Mouse (Mus musculus) brown adipose tissue, adult 24 weeks (tissue): ENCODE measurements at regions not wholly inside any gene's neighbourhood (a gene's known extent, or its start where the extent isn't known, plus 50 kb on each side); places are given as distances from the start of the nearest gene placed in this dataset.

ENCODE experiments used
- H3K27ac ChIP-seq: fragments of 200-500 bp; replicated peaks from 2 replicates; pipeline ENCODE4 v1.5.1; 2012; ENCODE audit warnings: low read depth, mild to moderate bottlenecking, low read length
- H3K4me1 ChIP-seq: fragments of 200-500 bp; 2 replicates; pipeline ENCODE4 v1.6.1; 2012; ENCODE audit warnings: low read length, mixed read lengths; ENCODE audit not compliant: control insufficient read depth, insufficient read depth, insufficient read length
- H3K4me3 ChIP-seq: fragments of 200-500 bp; 2 replicates; pipeline ENCODE4 v1.5.1; 2012; ENCODE audit warnings: low read depth, mild to moderate bottlenecking, low read length, moderate library complexity; ENCODE audit not compliant: insufficient read depth

DNA sequence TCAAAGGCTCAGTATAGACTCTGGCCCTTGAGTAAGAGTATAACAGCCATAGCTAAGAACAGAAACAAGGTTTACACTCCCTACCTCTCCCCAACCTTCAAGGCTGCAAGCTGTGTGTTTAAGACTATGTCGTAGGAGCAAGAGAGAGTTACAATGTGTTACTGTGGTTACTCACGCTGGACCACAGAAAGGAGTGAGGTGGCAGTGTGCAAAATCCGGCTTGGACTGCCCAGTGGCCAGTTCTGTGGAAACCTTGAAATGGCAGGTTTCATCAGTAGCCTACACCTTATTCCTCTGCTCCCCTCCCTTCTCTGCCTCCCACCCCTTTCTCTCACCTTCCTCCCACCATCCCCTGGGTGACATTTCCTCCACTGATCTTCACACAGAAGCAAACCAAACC lies 114.3 kb upstream of the Ado start:
- H3K4me1 ChIP-seq: no peaks in the 10 kb centered on the region
- H3K4me3 ChIP-seq: no peak overlapping the region
- no peak overlapping the region for H3K27ac ChIP-seq

DNA sequence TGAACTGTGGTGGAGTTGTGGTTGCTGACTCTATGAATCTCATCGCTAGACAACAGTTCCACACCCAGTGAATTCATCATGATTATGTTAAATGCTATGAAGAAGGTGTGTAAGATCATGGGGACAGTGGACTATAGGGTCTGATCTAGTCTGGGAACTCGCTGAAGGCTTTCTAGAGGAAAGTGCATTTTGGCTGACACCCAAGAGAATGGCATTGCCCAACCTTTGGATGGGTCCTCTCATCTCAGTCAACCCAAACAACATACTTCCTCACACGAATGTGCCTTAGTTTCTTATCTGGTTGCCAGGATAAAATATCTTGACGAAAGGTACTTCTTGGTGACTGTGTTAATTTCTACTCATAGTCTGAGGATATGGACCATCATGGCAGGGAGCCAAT lies 112.9 kb upstream of the Ado start:
- Histone ChIP-seq H3K27ac (no peak overlapping the region), H3K4me3 (no peak overlapping the region)

DNA sequence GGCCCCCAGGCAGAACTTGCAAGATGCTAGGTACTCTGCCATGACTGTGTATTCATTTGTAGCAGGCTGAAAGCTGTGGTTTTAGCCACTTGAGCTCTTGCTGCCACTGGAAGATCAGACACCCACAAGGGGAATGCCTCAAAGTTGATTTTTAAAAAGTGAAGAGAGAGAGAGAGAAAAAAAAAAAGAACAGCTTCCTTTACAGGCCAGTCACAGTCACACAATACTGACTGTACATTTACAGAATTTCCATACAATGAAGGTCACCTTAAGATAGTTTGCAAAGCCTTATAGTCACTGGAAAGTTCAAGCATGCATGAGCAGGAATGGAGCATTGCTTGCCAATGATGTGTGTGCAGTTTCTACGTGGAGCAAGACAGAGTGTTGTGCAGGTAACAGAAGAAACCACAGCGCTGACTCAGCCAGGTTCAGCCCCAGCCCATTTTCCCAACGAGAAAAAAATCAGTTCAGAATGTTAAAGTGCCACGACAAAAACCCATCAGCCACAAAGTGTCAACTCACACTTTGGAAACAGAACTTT lies 109.3 kb upstream of the Ado start:
- Histone ChIP-seq H3K4me1 (no peaks in the 10 kb centered on the region), H3K4me3 (no peak overlapping the region), H3K27ac (no peak overlapping the region)

More for the DNA sequence above, 112.9 kb upstream of the Ado start:
- no peaks in the 10 kb centered on the region for H3K4me1 ChIP-seq

DNA sequence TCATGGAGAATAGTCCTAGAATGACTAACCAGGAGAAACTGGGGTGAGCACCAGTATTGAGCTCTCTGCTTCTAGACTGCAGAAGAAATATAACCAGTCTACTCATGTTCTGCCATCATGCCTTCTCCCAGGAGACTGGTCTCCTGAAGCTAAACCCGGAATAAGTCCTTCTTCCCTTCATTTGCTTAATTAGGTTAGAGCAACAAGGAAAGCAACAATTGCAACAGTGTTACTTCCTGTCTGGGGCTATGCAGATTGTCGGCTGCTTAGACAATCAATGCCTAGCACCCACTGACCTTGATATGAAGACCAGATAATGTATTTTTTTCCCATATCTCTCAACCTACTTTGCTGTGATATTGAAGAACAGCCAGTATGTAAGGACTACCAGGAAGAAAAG lies 108.5 kb upstream of the Ado start:
- Histone ChIP-seq H3K4me1 (no peaks in the 10 kb centered on the region), H3K27ac (no peak overlapping the region), H3K4me3 (no peak overlapping the region)

DNA sequence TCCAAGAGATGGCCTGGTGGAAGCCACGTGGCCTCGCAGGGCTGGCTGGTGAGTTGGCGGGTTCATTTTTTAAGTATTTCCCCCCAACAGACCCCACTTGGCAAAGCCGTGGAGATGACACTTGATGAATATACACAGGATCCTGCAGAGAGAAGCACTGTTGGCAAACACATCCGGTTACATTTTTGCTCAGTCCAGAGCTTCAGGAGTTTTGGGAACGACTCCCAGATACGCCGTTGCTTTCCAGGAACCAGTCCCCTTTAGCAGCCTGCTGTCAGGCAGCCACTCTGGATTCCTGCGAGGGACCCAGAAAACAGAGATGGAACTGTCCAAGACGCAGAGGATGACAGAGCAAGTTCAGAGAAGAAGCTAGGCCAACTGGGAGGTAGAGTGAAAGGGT lies 105.8 kb upstream of the Ado start:
- Histone ChIP-seq H3K4me1 (no peaks in the 10 kb centered on the region), H3K27ac (no peak overlapping the region), H3K4me3 (no peak overlapping the region)

DNA sequence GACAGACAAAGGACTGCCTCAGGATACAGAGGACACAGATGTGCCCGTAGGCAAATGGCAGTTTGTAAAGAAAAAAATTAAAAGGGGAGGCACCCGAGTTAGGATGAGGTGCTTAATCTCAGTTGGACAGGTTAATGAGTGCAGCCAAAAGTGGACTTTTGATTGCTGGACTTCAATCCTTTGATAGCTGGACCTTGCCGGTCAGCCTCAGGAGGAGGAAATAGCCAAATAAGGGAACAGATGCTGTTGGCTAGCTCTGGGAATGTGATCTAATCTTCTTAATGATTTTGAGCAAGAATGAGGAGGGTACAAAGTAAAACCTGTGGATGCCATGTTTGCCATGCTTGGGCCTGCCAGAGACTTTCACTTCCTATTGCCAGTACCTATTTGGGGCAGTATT lies 103.5 kb upstream of the Ado start:
- H3K4me1 ChIP-seq: peaks cover 6% of the 10 kb centered on the region; the same call in 1 of the 2 replicates
- H3K4me3 ChIP-seq: no peak overlapping the region

DNA sequence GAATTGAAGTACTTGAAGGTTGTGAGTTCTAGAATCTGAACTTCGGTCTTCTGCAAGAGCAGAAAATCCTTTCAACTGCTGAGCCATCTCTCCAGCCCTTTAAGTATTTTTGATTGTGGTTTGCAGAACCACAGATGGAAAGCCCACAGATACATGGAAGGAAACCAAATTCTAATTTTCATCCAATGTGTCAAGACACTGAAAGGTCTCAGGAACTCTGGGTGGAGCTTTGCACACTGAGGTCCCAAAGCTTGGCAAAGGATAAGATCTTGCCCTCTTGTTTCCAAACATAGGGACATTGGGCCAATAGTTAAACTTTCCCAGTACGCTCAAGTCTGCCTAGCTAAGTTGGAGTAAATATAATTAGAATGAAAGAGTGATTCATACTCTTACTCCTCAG lies 102.6 kb upstream of the Ado start:
- Histone ChIP-seq H3K27ac (no peak overlapping the region), H3K4me3 (no peak overlapping the region), H3K4me1 (peaks cover 12% of the 10 kb centered on the region; the same call in 1 of the 2 replicates)

More for the DNA sequence above, 103.5 kb upstream of the Ado start:
- no peak overlapping the region for H3K27ac ChIP-seq

DNA sequence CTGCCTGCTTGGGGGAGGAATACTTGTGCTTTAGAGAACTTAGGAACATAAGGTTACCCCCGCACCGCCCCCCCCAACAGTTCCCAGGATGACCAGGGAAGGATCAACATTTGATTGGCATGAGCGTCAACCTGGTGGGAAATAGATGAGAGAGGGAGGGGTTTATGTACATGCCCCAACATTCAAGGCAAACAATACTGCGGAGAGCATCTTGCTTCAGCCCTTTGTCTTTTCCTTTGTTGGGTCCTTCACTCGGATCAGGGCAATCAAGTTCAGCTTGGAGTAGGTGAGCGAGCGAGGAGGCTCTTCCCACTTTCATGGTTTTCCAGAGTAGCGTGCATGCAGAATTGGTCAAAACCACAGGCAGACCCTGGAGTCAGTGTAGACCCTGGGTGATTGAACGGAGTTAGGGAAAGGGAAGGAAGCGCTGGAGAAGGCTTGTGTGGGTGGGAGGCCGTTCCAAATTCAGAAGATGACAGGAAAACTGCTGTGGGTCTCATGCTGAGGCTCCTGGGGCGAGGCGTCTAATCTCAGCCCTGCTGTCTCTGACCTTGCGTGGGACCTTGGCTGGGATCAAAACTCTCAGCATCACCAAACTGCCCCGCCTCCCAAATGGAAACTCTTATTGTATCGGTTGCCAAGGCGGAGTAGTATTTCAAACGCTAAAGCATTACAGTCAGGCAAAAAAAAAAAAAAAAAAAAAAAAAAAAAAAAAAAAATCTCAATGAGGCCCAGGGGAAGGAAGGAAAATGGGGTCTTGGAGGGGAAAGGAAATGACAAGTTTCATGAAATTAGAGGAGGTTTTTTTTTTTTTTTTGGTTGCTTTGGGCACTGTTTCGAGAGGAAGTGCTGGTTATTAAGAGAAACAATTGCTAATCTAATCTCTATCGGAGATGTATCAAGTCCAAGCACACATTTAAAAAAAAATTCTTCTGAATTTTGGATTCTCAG lies 99.3 kb upstream of the Ado start:
- H3K4me1 ChIP-seq: peaks cover 15% of the 10 kb centered on the region; the same call in 1 of the 2 replicates
- peak overlapping the region; percentile 16; the same call in 1 of the 2 replicates for H3K4me3 ChIP-seq
- H3K27ac ChIP-seq: peak overlapping the region; percentile 65

DNA sequence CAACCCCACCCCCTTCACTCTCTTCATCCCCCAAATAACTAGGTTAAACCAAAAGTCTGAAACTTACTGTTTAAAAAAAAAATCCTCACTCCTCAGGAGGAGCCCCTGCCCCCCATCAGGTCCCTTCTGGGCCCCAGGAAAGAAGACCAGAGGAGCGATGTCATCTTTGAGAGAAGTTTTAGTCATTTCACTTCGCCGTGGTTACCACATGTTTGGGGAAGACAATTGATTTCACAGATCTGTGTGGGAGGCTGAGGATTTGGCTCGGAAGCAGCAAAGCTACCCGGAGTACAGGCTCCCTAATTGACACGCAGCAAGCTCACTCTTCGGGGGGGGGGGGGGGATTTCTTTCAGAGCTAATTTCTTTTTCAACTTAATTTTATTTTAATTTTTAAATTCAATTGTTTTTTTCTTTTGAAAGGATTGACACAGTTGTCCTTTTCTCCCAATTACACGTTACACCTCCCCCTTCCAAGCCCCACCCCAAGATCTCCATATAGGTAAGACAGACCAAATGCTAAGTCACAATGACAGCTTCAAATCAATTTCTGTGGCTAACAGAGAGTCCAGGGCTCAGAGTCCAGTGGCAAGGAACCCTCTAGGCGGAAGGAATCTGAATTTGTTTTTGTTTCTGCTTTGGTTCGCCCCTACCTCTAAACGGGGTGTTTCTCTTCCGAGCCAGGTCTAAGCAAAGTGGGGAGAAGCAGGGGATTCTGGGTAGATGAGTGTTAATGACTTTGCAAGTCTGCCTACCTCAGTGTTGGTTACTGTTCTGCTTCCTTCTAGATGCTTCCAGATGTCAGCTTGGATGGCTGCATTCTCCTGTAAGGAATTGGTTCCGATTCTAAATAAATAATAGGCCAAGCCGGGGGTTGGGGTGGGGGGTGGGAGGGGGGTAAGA lies 98.2 kb upstream of the Ado start:
- Histone ChIP-seq H3K4me1 (peaks cover 15% of the 10 kb centered on the region; the same call in 1 of the 2 replicates), H3K4me3 (peak overlapping the region; percentile 30; the same call in 1 of the 2 replicates), H3K27ac (no peak overlapping the region)

DNA sequence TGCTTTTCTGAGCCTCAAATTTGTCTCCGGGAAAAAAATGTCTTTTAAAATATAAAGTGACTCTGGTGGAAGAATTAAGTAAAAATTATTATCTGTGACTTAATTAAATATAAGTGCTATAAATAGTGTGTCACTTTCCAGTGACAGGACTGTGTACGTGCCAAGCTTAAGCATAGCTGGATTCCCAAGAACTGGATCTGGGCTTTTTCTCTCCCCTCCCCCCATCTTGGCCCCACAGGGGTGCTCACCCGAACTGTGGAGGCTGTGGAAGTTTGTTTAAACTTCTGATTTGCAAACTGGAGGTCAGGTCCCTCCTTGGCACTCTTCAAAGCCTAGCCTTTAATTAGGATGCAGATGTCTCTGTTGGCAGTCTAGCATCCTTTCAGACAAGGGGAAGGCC lies 97.1 kb upstream of the Ado start:
- Histone ChIP-seq H3K4me3 (no peak overlapping the region), H3K27ac (no peak overlapping the region), H3K4me1 (peaks cover 15% of the 10 kb centered on the region; the same call in 1 of the 2 replicates)

DNA sequence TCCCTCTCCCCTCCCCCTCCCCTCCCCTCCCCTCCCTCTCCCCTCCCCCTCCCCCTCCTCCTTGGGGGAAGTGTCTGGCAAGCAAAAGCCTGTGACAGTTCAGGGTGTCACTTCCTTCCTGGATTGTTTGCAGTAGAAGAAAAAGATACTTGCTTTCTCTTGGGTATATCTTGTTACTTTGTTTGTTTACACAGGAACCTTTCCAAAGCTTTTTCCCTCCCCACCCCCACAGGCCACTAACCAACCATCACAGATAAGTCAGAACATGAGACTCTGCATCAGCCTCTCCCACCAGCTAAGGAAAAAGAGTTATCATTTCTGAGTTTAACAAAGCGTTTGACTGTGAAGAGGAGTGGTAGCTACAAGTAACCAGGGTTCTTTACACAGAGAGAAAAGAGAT lies 95.5 kb upstream of the Ado start:
- Histone ChIP-seq H3K4me3 (no peak overlapping the region), H3K4me1 (peaks cover 15% of the 10 kb centered on the region; the same call in 1 of the 2 replicates), H3K27ac (peak overlapping the region; percentile 46)

DNA sequence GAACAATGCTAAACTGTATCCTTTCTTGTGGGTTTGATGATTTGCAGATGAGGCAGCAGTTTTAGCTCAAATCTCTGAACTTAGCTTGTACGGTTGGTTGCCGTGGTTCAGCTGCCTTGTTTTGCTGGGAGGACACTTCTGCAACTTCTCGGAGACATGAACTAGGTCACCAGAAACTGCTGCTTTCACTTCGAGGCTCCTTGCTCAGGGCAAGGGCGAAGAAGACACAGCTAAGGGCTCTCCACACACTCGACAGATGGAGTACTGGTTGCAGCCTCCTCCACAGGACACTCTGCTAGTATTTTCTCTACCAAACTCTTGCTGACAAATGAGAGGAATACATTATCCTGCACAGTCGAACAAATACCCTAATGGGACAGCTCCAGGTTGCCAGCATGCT lies 94.9 kb upstream of the Ado start:
- peak overlapping the region; percentile 61; the same call in 1 of the 2 replicates for H3K27ac ChIP-seq

DNA sequence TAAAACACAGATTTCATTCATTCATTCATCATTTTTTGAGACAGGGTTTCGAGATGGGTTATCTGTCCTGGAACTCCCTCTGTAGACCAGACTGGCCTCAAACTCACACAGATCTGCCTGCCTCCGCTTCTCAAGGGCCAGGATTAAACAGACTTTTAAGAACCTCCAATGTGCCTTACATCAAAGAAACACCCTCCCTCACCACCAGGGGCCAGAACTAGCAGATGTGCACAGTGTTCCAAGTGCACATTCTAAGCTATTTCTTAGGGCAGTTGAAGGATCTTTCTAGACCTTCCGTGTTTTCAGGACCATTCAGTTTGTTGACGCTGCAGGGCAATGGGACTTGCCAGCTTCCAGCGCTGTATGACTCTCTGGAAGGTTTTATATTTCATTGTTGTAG lies 88.6 kb upstream of the Ado start:
- Histone ChIP-seq H3K4me1 (0 out of 2 replicates have a peak, but pooled peaks cover 3% of the 10 kb centered on the region), H3K4me3 (no peak overlapping the region)

More for the DNA sequence above, 94.9 kb upstream of the Ado start:
- H3K4me1 ChIP-seq: peaks cover 14% of the 10 kb centered on the region; the same call in 1 of the 2 replicates
- H3K4me3 ChIP-seq: no peak overlapping the region

DNA sequence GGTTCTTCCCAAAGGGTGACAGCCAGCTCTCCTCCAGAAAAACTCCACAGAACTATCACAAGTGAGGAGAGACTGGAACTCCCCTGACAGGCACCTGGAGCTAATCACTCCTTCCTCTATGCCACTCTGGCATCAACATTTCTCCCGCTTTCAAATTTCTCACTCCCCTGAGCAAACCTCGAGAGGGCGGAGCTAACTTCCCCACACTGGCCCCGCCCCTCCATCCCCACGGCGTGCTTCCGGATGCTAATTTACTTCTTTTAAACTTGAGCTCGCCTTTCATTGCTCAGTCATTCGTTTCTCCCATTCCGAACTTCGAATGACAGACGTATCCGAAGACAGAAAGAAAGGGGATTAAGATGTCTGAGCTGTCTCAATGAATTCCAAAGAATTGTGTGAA lies 87.8 kb upstream of the Ado start:
- no peak overlapping the region for H3K4me3 ChIP-seq
- H3K4me1 ChIP-seq: 0 out of 2 replicates have a peak, but pooled peaks cover 3% of the 10 kb centered on the region
- no peak overlapping the region for H3K27ac ChIP-seq

More for the DNA sequence above, 88.6 kb upstream of the Ado start:
- H3K27ac ChIP-seq: no peak overlapping the region

DNA sequence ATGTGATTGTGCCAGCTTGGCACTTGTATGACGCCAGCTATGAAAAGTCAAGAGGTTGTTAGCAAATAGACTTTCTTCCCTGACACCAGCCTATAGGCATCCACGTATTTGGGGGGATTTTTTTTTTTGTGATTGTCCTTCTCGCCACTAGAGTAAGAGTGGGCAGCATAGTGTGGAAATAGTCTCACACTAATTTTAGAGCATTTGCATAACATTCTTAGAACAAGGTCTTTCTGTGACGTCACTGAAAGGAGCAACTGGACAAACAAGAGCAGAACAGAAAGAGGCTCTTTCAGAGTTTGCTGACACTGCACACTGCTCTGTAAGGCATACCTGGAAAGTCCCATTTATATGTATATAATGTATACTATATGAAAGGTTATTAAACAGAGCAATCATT lies 86.0 kb upstream of the Ado start:
- H3K27ac ChIP-seq: no peak overlapping the region
- H3K4me3 ChIP-seq: no peak overlapping the region
- 0 out of 2 replicates have a peak, but pooled peaks cover 3% of the 10 kb centered on the region for H3K4me1 ChIP-seq
